Mouse (Mus musculus): Measurements from ENCODE around the gene Kcnh5.

GRCm38 (mm10) chr12:74850323-74850722, 326.8 kb downstream of the Kcnh5 start:
- no peak for TF ChIP-seq POLR2A (IDR thresholded peaks at IDR 0.05; ENCODE audit: low read depth, low read length)
- TF ChIP-seq CTCF (conservative IDR thresholded peaks at IDR 0.05; ENCODE audit: insufficient read depth, insufficient read length, low read depth, low read length) = no peak

Data from kidney, adult 2 months (tissue).